Mouse (Mus musculus) heart, embryonic 16.5 days (tissue): ENCODE results near the gene 1700003E16Rik. TPM values are rescaled to one million over a fixed set of nuclear protein-coding genes. Genes with fewer than 3 reads are reported as not detected.

Source experiments
- ATAC-seq: fragments of 200-750 bp; cut with Nextera tagmentation; replicated peaks from 2 replicates; pipeline ENCODE4 v1.8.0; 2017; ENCODE audit warnings: moderate number of reproducible peaks; ENCODE audit not compliant: insufficient read depth, low FRiP score; ENCODE audit errors: extremely low read depth
- H3K27ac ChIP-seq: fragments of 300-500 bp; sonication (generic); 2 replicates; pipeline ENCODE4 v1.5.1; 2014; ENCODE audit warnings: mild to moderate bottlenecking, low read length, control low read depth, moderate library complexity
- H3K27me3 ChIP-seq: fragments of 300-500 bp; sonication (generic); 2 replicates; pipeline ENCODE4 v1.6.1; 2014; ENCODE audit warnings: low read length, mixed read lengths; ENCODE audit not compliant: control insufficient read depth, insufficient read depth
- H3K36me3 ChIP-seq: fragments of 300-500 bp; sonication (generic); 2 replicates; pipeline ENCODE4 v1.6.1; 2014; ENCODE audit not compliant: control insufficient read depth, insufficient read depth
- H3K4me1 ChIP-seq: fragments of 300-500 bp; sonication (generic); 2 replicates; pipeline ENCODE4 v1.6.1; 2014; ENCODE audit warnings: low read length, mixed read lengths; ENCODE audit not compliant: control insufficient read depth, insufficient read depth
- H3K4me2 ChIP-seq: fragments of 300-500 bp; sonication (generic); 2 replicates; pipeline ENCODE4 v1.6.1; 2014; ENCODE audit warnings: low read depth, mild to moderate bottlenecking, control low read depth, low read length
- H3K4me3 ChIP-seq: fragments of 300-500 bp; sonication (generic); 2 replicates; pipeline ENCODE4 v1.5.1; 2014; ENCODE audit warnings: mild to moderate bottlenecking, control low read depth, low read length
- H3K9ac ChIP-seq: fragments of 300-500 bp; sonication (generic); 2 replicates; pipeline ENCODE4 v1.6.1; 2014; ENCODE audit warnings: low read length, control low read depth
- H3K9me3 ChIP-seq: fragments of 300-500 bp; sonication (generic); replicated peaks from 2 replicates; pipeline ENCODE4 v1.6.1; 2016; ENCODE audit warnings: low read length; ENCODE audit not compliant: control insufficient read depth
- WGBS: fragments of 180-500 bp; shearing (Covaris S2); extraction: QIAGEN DNeasy Blood & Tissue Kit; methylation state at CpG from one replicate; pipeline ENCODE4 v1.1.7; 2014; 5-methylcytosine and 5-hydroxymethylcytosine counted together
- polyA plus RNA-seq: library from polyadenylated mRNA; unstranded; fragments of >200 nt; fragmentation: Nextera tagmentation; extraction: Ambion mirVana; gene quantifications from 2 replicates; pipeline ENCODE4 v1.2.1, GENCODE M21; 2015

The 1700003E16Rik gene
- polyA plus RNA-seq, result 1.5 and 2.2 TPM in 2 replicates

DNA sequence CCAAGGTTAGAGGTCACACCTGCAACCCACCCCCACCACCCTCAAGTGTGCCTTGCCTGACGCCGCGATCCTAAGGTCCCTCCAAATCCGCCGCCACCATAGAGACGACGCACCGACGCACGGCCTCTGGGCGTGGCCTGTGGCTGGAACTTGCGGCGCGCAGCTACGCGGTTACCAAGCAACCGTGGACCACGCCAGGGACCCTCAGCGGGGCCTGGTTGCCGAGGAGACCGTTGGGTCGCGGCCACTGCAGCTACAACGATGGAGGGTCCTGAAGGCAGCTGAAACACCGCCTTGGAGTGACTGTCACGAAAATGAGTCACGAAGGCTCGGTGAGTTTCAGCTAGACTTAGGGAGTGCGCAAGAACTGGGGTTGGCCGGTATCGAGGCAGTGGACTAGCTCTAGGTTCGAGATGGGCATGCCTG is at the start of gene 1700003E16Rik, which contains the start of gene Wdr54:
Gene 1700003E16Rik, plus strand, starts transcription at position 146 of the 426 bp plus-strand sequence.
Gene Wdr54, minus strand, starts transcription at position 139 of the 426 bp plus-strand sequence.
- no peaks in the 10 kb centered on the region for H3K9me3 ChIP-seq
- WGBS, result 3% methylated on average over 32 of the region's 32 CpGs
- no peak within 1 kb of the TSS for H3K27ac ChIP-seq
- H3K4me2 ChIP-seq, result peak within 1 kb of the TSS; percentile 92
- H3K4me1 ChIP-seq, result peaks cover 9% of the 10 kb centered on the region
- H3K4me3 ChIP-seq, result peak within 1 kb of the TSS; percentile 61
- peaks cover 6% of the 10 kb centered on the region for H3K36me3 ChIP-seq
- ATAC-seq, result peak; percentile 71
- peak within 1 kb of the TSS; percentile 68 for H3K9ac ChIP-seq
- peaks cover 10% of the 10 kb centered on the region for H3K27me3 ChIP-seq

DNA sequence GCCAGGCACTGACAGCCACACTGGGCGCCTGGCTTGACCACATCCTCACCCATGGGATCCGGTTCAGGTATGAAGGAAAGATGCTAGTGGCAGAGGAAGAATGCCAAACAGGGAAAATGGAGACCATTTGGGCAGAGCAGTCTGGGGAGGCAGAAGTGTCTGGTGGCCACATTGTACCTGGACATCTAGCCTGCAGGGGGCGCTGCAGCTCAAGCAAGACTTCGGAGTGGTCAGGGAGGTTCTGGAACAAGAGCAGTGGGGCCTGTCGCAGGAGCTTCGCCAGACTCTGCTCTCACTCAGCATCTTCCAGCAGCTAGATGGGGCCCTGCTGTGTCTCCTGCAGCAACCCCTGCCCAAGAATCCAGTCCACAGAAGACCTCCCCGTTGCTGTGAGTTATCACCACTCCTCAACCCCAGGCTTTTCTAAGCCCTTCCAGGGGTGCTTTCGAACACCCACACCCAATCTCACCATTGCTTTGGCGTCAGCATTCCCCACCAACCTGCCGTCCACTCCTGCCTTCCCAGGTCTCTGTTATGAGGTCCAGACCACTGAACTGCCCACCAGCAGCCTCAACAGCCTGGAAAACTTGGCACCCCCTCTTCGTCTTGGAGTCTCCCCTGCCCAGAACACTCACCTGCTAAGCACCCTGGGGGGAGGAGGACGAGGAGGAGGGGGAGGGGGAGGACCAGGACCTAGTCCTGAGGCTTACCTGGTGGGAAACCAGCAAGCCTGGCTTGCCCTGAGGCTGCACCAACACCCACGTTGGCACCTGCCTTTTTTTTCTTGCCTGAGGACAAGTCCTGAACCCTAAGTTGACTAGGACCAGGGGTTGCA is 48.4 kb upstream of the 1700003E16Rik start:
- no peaks in the 10 kb centered on the region for H3K27me3 ChIP-seq
- no peaks in the 10 kb centered on the region for H3K36me3 ChIP-seq
- peak overlapping the region; percentile 84 for H3K4me2 ChIP-seq
- no peak overlapping the region; the same call in 1 of the 2 replicates for H3K27ac ChIP-seq
- whole genome bisulfite sequencing, result 35% methylated on average over 13 of the region's 13 CpGs
- peak overlapping the region; percentile 94 for H3K9ac ChIP-seq
- H3K9me3 ChIP-seq, result no peaks in the 10 kb centered on the region
- H3K4me1 ChIP-seq, result peaks cover 25% of the 10 kb centered on the region
- peak overlapping the region; percentile 96 for H3K4me3 ChIP-seq
- no peak for ATAC-seq

DNA sequence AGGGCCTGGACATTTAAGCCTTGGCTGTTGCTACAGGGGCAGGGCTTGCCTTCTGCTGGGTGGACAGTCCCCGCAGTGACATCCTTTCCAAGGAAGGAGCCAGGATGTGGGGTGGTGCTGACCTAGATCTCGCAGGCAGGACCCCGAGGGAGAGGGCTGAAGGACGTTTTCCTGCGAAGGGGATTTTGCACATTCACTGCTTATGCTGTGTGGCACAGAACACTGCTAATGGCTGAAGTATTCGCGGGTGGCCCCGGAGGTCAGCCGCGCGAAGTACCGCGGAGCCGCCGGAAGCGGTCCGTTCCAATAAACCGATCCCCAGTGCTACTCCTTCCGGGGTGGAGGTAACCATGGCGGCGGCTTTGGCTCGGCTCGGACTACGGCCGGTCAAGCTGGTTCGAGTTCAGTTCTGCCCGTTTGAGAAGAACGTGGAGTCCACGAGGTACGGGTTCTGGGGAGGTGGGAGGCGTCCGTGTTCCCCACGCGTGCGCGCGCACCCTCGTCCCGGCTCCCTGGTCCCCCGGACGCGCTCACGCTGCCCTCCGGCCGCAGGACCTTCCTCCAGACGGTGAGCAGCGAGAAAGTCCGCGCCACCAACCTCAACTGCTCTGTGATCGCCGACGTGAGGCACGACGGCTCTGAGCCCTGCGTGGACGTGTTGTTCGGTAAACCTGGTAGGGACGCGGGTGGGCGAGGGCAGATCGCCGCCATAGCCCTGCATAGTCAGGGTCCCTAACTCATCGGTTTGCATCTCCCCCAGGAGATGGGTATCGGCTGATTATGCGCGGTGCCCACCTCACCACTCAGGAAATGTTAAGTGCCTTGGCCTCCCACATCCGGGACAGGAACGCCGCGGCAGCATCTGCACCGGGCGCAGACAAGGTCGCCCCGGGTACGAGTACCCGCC is 47.2 kb upstream of the 1700003E16Rik start, which contains the start of gene Mrpl53:
Gene Mrpl53, plus strand, starts transcription at position 279 of the 907 bp plus-strand sequence.
- under 1% methylated on average over 76 of the region's 76 CpGs for WGBS
- peak; percentile 84 for ATAC-seq
- peak within 1 kb of the TSS; percentile 96 for H3K4me3 ChIP-seq

DNA sequence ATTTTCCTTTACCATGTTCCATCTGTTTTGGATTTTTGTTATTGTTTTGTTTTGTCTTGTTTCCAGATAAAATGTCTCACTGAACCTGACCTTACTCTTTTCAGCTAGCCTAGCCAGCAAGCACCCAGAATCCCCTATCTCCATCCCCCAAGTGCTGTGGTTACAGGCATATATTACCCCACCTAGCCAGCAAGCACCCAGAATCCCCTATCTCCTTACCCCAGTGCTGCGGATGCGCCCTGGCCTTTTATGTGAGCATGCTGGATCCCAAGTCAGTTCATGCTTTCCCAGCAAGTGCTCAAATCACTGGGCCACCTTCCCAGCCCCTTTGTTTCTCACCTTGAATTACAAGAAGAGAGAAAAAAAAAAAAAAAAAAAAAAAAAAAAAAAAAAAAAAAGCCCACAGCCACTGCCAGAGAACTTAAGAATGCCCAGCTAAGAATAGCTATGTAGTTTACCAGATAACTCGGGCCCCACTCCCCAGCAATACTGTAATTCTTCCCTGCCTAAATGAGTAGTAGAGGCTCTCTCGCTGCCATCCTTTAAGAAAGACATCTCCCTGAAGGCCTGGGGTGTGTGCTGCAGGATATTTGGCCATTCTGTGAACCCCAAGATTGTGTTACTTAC is 44.6 kb upstream of the 1700003E16Rik start:
- Histone ChIP-seq H3K9me3 (no peaks in the 10 kb centered on the region), H3K4me3 (no peak overlapping the region), H3K4me2 (no peak overlapping the region), H3K36me3 (no peaks in the 10 kb centered on the region), H3K9ac (0 out of 2 replicates have a peak overlapping the region, but pooled peaks have one; percentile 11), H3K27me3 (no peaks in the 10 kb centered on the region), H3K27ac (peak overlapping the region; percentile 53), H3K4me1 (peaks cover 33% of the 10 kb centered on the region)
- ATAC-seq, result no peak
- 67% methylated on average over 4 of the region's 4 CpGs for WGBS

More for the DNA sequence above, 47.2 kb upstream of the 1700003E16Rik start, which contains the start of gene Mrpl53:
- peaks cover 18% of the 10 kb centered on the region for H3K4me1 ChIP-seq
- no peaks in the 10 kb centered on the region for H3K9me3 ChIP-seq
- H3K27me3 ChIP-seq, result no peaks in the 10 kb centered on the region
- H3K9ac ChIP-seq, result peak within 1 kb of the TSS; percentile 94
- no peaks in the 10 kb centered on the region for H3K36me3 ChIP-seq
- peak within 1 kb of the TSS; percentile 88 for H3K27ac ChIP-seq
- peak within 1 kb of the TSS; percentile 84 for H3K4me2 ChIP-seq

DNA sequence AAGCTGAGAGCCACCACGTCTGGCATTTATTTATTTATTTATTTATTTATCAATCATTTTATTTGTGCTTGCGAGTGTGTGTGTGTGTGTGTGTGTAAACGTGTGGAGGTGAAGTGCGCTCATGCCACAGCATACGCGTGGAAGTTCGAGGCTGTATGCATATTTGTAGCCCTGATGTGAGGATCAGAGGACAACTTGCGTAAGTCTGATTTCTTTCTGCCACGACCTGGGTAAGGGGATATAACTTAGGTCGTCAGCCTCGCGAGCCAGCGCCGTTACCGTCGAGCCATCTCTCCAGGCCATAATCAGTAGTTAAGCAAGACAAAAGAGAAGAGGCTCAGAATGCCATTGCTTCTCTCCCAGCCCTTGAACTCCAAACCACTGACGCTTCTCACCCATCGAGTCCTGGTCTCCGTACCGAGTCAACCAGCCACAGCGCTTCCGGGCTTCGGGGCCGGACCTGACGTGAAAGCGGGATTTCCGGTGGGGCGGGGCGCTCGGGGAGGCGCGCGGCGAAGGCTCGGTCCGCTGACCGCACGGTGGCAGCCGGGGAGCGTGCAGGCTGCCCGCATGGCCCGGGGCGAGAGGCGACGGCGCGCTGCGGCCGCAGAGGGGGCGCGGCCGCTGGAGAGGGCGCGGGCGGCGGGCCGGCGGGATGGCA is 41.1 kb upstream of the 1700003E16Rik start, which contains the start of gene Mogs:
Gene Mogs, plus strand, starts transcription at position 486 of the 661 bp plus-strand sequence.
- H3K27me3 ChIP-seq, result no peaks in the 10 kb centered on the region
- peak within 1 kb of the TSS; percentile 99 for H3K4me2 ChIP-seq
- peak within 1 kb of the TSS; percentile 87 for H3K4me3 ChIP-seq
- peaks cover 30% of the 10 kb centered on the region for H3K4me1 ChIP-seq
- peak within 1 kb of the TSS; percentile 83 for H3K27ac ChIP-seq
- peak within 1 kb of the TSS; percentile 90 for H3K9ac ChIP-seq
- H3K36me3 ChIP-seq, result peaks cover 12% of the 10 kb centered on the region
- ATAC-seq, result peak; percentile 90
- no peaks in the 10 kb centered on the region for H3K9me3 ChIP-seq
- WGBS, result under 1% methylated on average over 58 of the region's 58 CpGs

DNA sequence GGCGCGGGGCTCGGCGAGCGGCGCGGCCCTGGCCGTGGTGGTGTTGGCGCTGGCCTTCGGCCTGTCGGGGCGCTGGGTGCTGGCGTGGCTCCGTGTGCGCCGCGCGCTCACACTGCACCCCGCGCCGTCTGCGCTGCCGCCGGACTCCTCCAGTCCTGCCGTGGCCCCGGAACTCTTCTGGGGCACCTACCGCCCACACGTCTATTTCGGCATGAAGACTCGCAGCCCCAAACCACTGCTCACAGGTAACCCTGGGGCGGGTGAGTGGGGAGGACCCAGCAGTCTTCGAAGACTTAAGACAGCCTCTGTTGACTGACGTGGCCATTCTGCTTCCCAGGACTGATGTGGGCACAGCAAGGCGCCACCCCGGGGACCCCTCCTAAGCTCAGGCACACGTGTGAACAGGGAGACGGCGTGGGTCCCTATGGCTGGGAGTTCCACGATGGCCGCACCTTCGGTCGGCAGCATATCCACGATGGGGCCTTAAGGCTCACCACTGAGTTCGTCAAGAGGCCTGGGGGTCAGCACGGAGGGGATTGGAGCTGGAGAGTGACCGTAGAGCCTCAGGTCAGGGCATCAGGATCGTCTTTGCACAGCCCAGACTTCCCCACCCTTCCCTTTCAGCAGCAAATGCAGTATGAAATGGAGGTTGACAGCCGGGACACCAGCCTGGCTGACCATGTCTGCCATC is 40.4 kb upstream of the 1700003E16Rik start:
- Histone ChIP-seq H3K4me3 (peak overlapping the region; percentile 87), H3K27ac (peak overlapping the region; percentile 83), H3K9me3 (no peaks in the 10 kb centered on the region), H3K36me3 (peaks cover 12% of the 10 kb centered on the region), H3K4me2 (peak overlapping the region; percentile 99), H3K27me3 (no peaks in the 10 kb centered on the region), H3K9ac (peak overlapping the region; percentile 90), H3K4me1 (peaks cover 35% of the 10 kb centered on the region)
- under 1% methylated on average over 32 of the region's 48 CpGs for WGBS
- peak; percentile 20 for ATAC-seq

DNA sequence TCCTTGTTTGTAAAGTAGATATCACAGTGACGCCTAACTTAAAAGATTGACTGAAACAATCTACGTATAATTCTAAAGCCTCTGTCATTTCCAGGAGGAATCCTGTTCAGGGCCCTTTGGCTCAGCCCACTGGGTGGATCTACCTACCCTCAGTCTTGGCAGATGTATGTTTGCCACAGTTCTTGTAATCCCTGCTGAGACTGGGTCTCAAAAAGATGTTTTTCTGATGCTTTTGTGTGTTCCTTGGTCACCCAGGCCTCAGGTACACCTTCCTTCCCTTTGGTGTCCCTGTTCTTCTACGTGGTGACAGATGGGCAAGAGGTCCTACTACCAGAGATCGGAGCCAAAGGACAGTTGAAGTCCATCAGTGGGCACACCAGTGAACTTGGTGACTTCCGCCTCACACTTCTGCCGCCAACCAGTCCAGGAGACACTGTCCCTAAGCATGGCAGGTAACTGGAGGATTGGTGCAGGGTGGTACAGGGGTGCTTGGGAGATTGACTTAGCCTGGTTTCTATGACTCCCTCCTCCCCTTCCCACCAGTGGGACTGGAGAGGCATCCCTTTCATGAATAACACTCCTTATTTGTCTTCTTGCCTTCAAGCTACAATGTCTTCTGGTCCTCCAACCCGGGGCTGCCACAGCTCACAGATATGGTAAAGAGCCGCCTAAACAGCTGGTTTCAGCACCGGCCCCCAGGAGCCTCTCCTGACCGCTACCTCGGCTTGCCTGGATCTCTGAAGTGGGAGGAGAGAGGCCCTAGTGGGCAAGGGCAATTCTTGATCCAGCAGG is 39.6 kb upstream of the 1700003E16Rik start:
- no peak for ATAC-seq
- H3K27me3 ChIP-seq, result no peaks in the 10 kb centered on the region
- peaks cover 36% of the 10 kb centered on the region for H3K4me1 ChIP-seq
- WGBS, result 70% methylated on average over 11 of the region's 11 CpGs
- H3K4me3 ChIP-seq, result peak overlapping the region; percentile 87
- no peak overlapping the region for H3K27ac ChIP-seq
- peak overlapping the region; percentile 90 for H3K9ac ChIP-seq
- peak overlapping the region; percentile 99 for H3K4me2 ChIP-seq
- no peaks in the 10 kb centered on the region for H3K9me3 ChIP-seq
- H3K36me3 ChIP-seq, result peaks cover 12% of the 10 kb centered on the region
